10 mouse cellular contexts compared by ENCODE assay signal in genomic region chr12:3660985-3661635, GRCm38 (mm10).
DNase-seq lines count a peak whose midpoint lies in the region; ATAC-seq and TF ChIP-seq lines count a peak whose summit lies in the region.
"Had no signal": no experiment of that assay in that cellular context is flagged by ENCODE, and none has a peak within 500 bp of the region (broad histone marks: within the 10 kb centered on the region; RNA-seq: fewer than 3 reads in every experiment).

No protein-coding gene starts in this region.

- WGBS in liver, adult 2 months, result 66% methylated on average over 1 of the region's 1 CpGs

- H3K4me3 ChIP-seq in liver, adult 2 months (ENCODE audit: insufficient read depth, low read depth, low read length), result no peak overlapping the region
- H3K4me3 ChIP-seq: heart, embryonic 13.5 days had no signal

- POLR2A ChIA-PET in Patski (lab: Charles Lee), result no interaction called here

- no peak overlapping the region for H3K27ac ChIP-seq in liver, adult 2 months (replicated peaks; ENCODE audit: insufficient read depth, low read depth, low read length)
- H3K27ac ChIP-seq: heart, embryonic 13.5 days; macrophage had no signal

- CTCF ChIA-PET in Patski (lab: Charles Lee), result no interaction called here

- H3K9ac ChIP-seq in liver, adult 2 months (ENCODE audit: low read depth, low read length), result no peak overlapping the region
- H3K9ac ChIP-seq: heart, embryonic 13.5 days had no signal

- no peak for TF ChIP-seq POLR2A in liver, adult 2 months (IDR thresholded peaks at IDR 0.05; ENCODE audit: extremely low read depth, insufficient read depth, low read length)

- H3K4me1 ChIP-seq in liver, adult 2 months (ENCODE audit: control insufficient read depth, insufficient read depth, low read length), result no peaks in the 10 kb centered on the region; the same call in 1 of the 2 replicates

- TF ChIP-seq CTCF in liver, adult 2 months (IDR thresholded peaks at IDR 0.05; ENCODE audit: low read depth, low read length), result peak; percentile 34
- TF ChIP-seq CTCF in Patski (IDR thresholded peaks at IDR 0.05), result peak; percentile 37

- peaks cover 3% of the 10 kb centered on the region; the same call in 1 of the 2 replicates for H3K36me3 ChIP-seq in liver, adult 2 months (ENCODE audit: control insufficient read depth, insufficient read depth, low read length)
- H3K36me3 ChIP-seq: heart, embryonic 13.5 days had no signal

- in situ Hi-C loops in Patski (cut with MboI; ENCODE audit: low pct_unique_long_range_greater_than_20kb), result loop anchor here (25.0 kb wide), 1 partner anchor 426 kb away; the partner anchor contains the start of gene Dnajc27

- ATAC-seq in Patski, result no peak
- peak; percentile 59 to 67; a peak in 3 of 4 replicates for ATAC-seq in hematopoietic stem cell, adult 5-6 weeks (replicated peaks in 1 of 2; ENCODE audit: insufficient read depth in 1 of 2, low FRiP score in 2 of 2, low TSS enrichment in 1 of 2, low read depth in 1 of 2, poor library complexity in 2 of 2, severe bottlenecking in 2 of 2)

- H3K27me3 ChIP-seq in liver, adult 2 months (ENCODE audit: control insufficient read depth, insufficient read depth, low read length), result no peaks in the 10 kb centered on the region
- no peaks in the 10 kb centered on the region for H3K27me3 ChIP-seq in Patski
- H3K27me3 ChIP-seq: heart, embryonic 13.5 days had no signal

- DNase-seq in embryo, embryonic 11 days, result peak; percentile 42
- no peak for DNase-seq in embryo, embryonic 9.5 days (ENCODE audit: extremely low spot score)
- DNase-seq in liver, adult 2 months (ENCODE audit: extremely low read depth, low read depth, low spot score), result peak; percentile 27
- no peak for DNase-seq in liver
- DNase-seq in Patski (ENCODE audit: low read depth, low spot score), result no peak
- DNase-seq in right cerebral cortex, postnatal 14 days, result peak; percentile 23
- no peak for DNase-seq in spleen, postnatal 4 days (ENCODE audit: low spot score in 2 of 2)

- H3K79me2 ChIP-seq in liver, adult 2 months (ENCODE audit: control insufficient read depth, insufficient read depth, low read length), result no peaks in the 10 kb centered on the region

Comparison
In these comparisons a context has a peak if more than half of its experiments do, and no peak if none do; other contexts are left out.
1. DNase-seq: peak in embryo, embryonic 11 days (single experiment), liver, adult 2 months (single experiment) and right cerebral cortex, postnatal 14 days (single experiment); none in embryo, embryonic 9.5 days (single experiment), liver (single experiment), Patski (single experiment) and spleen, postnatal 4 days (0 of 2).